Mouse (Mus musculus) liver, embryonic 14.5 days (tissue): Measurements from ENCODE around the gene Gm49387.

Experiments used
- CTCF ChIP-seq: IDR thresholded peaks from 2 replicates; pipeline ENCODE4 v1.5.1; 2016; ENCODE audit warnings: antibody characterized with exemption, low read depth, control low read depth
- EP300 ChIP-seq: IDR thresholded peaks from 2 replicates; pipeline ENCODE4 v1.6.1; 2016; ENCODE audit warnings: antibody characterized with exemption, low read depth

DNA sequence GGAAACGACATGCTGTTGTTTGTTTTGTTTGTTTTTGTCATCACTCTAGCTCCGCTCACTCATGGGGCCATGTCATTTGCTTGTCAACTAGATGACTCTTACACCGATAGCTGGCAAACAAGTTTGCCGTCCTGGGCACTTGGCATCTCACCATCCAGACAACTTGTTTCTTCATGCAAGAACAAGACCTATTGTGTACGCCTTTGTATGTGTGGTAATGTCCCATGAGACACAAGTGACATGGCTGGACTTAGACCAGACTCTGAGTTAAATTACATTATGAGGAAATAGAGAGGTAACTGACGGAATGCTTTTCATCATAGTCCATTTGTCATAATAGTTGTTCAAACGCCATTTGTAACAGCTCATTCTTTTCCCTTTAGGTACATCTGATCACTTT is 5.2 kb upstream of the Gm49387 start:
- no peak for TF ChIP-seq CTCF
- TF ChIP-seq EP300, result no peak
